Mouse (Mus musculus): Measurements from ENCODE around the gene Fgfr2.

Gene Fgfr2

GRCm38 (mm10) chr7:132373594-132374378 is 749.4 kb downstream of the Fgfr2 start:
- DNase-seq (ENCODE audit: low read depth, low spot score), result no peak

- no peak for DNase-seq (ENCODE audit: low read depth, low spot score)
Observed at GRCm38 (mm10) chr7:132372752-132373513, 750.2 kb downstream of the Fgfr2 start.

- DNase-seq (ENCODE audit: low read depth, low spot score), result no peak
Observed at GRCm38 (mm10) chr7:132371832-132372231, 751.3 kb downstream of the Fgfr2 start.

DNA sequence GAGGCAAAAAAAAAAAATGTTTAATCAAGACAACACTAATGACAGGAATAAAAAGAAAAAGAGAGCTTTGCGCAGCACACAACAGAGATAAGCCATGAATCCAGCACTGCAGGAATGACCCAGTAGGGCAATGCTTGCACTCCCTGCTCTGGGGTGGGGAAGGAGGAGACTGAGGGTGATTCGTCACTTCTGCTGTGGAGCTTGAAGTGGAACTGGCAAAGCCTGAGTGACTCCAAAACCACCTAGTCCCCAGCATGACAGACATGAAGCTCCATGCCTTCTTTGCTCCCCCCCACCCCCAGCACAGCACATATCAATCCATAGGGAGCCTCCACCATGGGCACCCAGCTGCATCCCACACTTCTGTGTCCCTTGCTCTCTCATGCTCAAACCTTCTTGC is 753.4 kb downstream of the Fgfr2 start:
- no peak for DNase-seq (ENCODE audit: low read depth, low spot score)

DNA sequence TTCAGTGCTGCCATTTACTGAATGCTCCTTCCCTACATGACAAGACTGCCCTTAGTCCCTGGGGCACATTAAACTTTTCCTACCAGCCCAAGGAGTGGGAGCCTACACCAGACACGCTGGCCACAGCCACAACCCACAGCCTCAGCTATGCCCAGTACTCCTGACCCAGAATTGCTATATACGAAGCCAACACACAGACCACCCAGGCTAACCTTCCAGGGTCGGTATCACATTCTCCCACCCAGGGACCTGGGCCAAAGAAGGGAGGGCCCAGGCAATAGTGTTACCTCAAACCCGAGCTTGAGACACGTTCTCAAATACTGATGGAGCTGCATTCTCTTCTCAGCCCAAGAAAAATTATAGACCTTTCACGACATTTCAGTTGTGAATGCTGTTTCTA is 754.3 kb downstream of the Fgfr2 start:
- DNase-seq (ENCODE audit: low read depth, low spot score), result no peak

GRCm38 (mm10) chr7:132367344-132367743 is 755.8 kb downstream of the Fgfr2 start:
- no peak for DNase-seq (ENCODE audit: low read depth, low spot score)

GRCm38 (mm10) chr7:132365703-132366384 is 757.3 kb downstream of the Fgfr2 start:
- no peak for DNase-seq (ENCODE audit: low read depth, low spot score)

GRCm38 (mm10) chr7:132365111-132365510 is 758.0 kb downstream of the Fgfr2 start:
- DNase-seq (ENCODE audit: low read depth, low spot score), result no peak

DNA sequence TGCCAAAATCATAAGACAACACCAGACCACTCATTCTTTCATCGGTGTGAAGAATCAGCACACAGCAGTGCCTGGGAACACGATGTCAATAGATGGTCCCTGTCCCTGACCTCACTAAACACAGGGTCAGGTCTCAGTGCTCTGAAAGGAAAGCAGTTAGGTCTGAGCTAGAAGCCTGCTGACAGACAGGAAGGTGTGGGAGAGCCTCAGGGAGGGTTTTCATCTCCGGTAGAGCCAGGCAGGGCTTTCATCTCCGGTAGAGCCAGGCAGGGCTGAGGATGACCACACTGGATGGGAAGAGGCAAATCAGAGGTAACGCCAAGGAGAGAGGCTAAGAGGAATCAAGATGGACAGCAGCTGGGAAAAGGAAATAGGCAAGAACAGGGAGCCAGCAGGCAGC is 758.6 kb downstream of the Fgfr2 start:
- no peak for DNase-seq (ENCODE audit: low read depth, low spot score)

GRCm38 (mm10) chr7:132360336-132360735 is 762.8 kb downstream of the Fgfr2 start:
- no peak for DNase-seq (ENCODE audit: low read depth, low spot score)

DNA sequence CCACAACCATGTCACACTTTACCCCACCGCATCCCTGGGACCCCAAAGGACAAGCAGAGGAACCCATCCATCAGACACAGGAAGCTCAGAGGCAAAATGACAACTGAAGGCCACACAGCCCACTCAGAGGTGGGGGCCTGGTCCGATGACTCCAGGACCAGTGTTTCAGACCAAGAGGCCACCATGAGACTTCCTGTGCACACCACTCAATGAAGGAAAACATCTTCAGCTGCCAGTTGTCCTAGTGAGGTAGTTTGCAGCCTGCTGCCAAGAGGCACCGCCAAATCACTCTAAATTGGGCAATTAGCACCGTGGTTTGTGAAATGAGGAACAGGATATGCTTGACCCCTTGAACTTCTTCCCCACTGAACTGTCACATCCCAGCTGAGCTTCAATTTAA is 764.4 kb downstream of the Fgfr2 start:
- DNase-seq (ENCODE audit: low read depth, low spot score), result no peak

DNA sequence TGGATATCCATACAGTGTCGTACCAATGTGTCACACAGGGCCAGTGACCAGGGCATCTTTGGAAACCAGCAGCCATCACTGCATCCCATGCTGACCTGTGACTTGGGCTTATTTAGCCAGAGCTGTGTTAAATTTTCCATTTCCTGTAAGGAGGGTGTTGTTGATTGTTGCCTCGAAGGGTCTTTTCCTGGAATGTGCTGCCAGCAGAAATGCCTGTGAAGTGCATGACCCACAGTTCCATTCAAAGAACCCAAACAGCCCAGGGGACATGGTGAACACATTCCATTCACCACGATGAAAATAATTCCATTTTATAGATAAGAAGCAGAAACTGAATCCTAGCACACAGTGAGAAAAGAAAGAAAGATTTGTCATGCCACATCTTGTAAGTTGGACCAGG is 764.9 kb downstream of the Fgfr2 start:
- DNase-seq (ENCODE audit: low read depth, low spot score), result no peak

DNA sequence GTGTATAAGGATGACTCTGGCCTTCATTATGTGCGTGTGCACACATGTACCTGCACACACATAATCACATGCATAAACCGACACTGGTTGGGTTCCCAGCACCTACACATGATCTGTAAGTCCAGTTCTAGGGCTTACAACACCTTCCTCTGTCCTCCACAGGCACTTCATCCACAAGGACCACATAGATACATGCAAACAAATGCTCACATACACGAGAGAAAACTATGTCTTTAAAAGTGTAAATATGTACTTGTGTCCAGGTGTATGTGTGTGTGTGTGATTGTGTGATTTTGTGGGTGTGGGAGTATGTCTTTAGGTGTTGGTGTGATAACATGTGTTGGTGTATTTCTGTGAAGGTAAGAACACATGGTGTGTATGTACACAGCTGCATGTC is 765.3 kb downstream of the Fgfr2 start:
- DNase-seq (ENCODE audit: low read depth, low spot score), result no peak

DNA sequence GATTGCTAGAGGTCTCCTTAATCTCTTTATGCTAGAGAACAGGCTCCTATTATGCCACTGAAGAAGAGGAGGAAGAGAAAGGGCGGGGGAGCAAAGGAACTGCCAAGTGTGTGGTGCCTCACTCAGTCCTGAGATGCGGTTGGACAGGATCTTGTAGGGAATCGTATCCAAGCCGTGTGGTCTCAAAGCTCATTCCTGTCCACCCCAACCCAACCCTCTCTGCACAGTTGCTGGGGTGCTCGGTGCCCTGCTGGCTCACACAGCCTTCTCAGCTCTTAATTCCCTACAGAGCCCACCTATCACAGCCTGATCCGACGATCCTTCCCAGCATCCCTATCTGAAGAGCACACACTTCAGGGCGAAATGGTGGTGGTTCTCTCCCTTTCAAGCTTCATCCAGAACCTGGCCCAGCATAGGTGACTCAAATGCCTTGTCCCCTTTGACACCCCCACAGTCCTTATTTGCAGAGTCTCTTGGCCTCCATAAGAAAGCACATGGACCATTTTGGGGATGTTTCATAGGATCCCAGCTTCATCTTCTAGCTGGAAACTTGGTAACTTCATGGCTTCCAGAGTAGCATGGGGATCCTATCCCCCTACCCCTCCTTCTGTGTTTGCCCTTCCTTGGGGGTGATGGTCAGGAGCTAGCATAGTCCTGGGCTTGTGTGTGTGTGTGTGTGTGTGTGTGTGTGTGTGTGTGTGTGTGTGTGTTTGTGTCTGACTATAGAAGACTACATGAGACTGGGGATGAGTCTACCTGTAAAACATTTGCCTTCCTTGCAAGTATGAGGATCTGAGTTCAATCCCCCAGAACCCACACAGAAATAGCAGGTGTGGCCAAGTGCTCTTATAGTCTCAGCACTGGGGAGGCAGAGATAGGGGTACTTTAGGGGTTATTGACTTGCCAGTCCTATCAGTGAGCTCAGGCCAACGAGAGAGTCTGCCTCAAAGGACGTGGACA is 766.0 kb downstream of the Fgfr2 start:
- no peak for DNase-seq (ENCODE audit: low read depth, low spot score)

- DNase-seq (ENCODE audit: low read depth, low spot score), result no peak
Observed at GRCm38 (mm10) chr7:132356185-132356584, 767.0 kb downstream of the Fgfr2 start.

DNA sequence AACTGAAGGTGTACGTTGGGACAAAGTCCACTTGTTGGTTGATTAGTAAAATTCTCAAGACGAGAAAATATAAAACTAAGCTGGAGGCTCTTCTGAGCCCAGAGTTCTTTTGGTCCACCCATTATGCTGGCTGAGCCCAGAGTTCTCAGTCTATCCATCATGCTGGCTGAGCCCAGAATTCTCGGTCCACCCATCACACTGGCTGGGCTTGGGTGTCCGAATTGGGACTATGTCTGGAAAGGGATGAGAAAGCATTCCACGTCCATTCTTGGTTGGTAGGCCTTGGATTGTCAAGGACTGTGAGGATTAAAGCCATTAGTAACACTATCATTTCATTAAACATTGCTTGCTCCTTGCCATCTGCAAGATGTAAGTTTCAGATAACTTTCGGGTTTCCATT is 767.4 kb downstream of the Fgfr2 start:
- DNase-seq (ENCODE audit: low read depth, low spot score), result no peak

- DNase-seq (ENCODE audit: low read depth, low spot score), result no peak
Observed at GRCm38 (mm10) chr7:132349075-132349572, 774.0 kb downstream of the Fgfr2 start.

GRCm38 (mm10) chr7:132347273-132348045 is 775.7 kb downstream of the Fgfr2 start:
- no peak for DNase-seq (ENCODE audit: low read depth, low spot score)

GRCm38 (mm10) chr7:132345526-132346070 is 777.6 kb downstream of the Fgfr2 start:
- no peak for DNase-seq (ENCODE audit: low read depth, low spot score)

- no peak for DNase-seq (ENCODE audit: low read depth, low spot score)
Observed at GRCm38 (mm10) chr7:132344606-132345005, 778.5 kb downstream of the Fgfr2 start.
